Mouse (Mus musculus) kidney, postnatal 36 days (tissue): Measurements from ENCODE around the gene Tmc4.

ENCODE experiments used
- DNase-seq, 2 experiments: peaks; one replicate each; pipeline ENCODE4 v3.0.0; 2021 to 2022; ENCODE audit warnings: mixed read lengths in 2 of 2

The Tmc4 gene

GRCm38 (mm10) chr7:3629543-3630477 lies 47.5 kb downstream of the Tmc4 start, which contains the start of the genes Tfpt and Prpf31:
Tfpt (minus strand) TSS chr7:3629929.
Prpf31 (plus strand) TSS chr7:3629985.
- peak; percentile 93 to 95 for DNase-seq

GRCm38 (mm10) chr7:3629030-3629429 lies 48.3 kb downstream of the Tmc4 start:
- DNase-seq = no peak

- peak; percentile 93 to 94 for DNase-seq
Observed at GRCm38 (mm10) chr7:3617242-3617995, 59.9 kb downstream of the Tmc4 start, which contains the start of gene Ndufa3. Ndufa3 (plus strand) TSS chr7:3617373.

- DNase-seq = no peak
Observed at GRCm38 (mm10) chr7:3616389-3617241, 60.7 kb downstream of the Tmc4 start.

- DNase-seq = no peak
Observed at GRCm38 (mm10) chr7:3616057-3616388, 61.3 kb downstream of the Tmc4 start, which contains the start of gene Oscar. Oscar (minus strand) TSS chr7:3616157.
